Mouse (Mus musculus): Measurements from ENCODE around the gene Gm4969. TPM values are rescaled to one million over a fixed set of nuclear protein-coding genes. Genes with fewer than 3 reads are reported as not detected.
A peak's percentile ranks its signal among the peaks of the same experiment; 100 is the strongest.
"Not testable (repeated sequence)": the region's sequence is repeated elsewhere in the genome, so short reads cannot be mapped to it uniquely, and the experiment has no call there.

Gene Gm4969
- polyA plus RNA-seq, 1 experiment from 2014 or later = 6.7 TPM

DNA sequence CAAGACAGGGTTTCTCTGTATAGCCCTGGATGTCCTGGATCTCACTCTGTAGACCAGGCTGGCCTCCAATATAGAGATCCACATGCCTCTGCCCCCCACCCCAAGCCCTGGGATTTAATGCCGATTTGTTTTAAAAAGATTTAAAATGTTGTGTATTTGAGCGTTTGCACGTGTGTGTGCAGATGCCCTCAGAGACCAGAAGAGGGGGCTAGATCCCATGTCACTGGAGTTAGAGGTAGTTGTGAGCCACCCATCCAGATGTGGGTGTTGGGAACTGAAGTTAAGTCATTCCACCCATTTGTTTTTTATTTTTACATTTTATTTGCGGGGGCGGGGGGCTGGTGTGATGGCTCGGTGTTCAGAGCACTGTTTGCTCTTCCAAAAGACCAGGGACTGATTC lies 43.7 kb downstream of the Gm4969 start:
- no peak for ATAC-seq (ENCODE audit: low FRiP score)
- peaks cover 16% of the 10 kb centered on the region for H3K36me3 ChIP-seq (replicated peaks; ENCODE audit: control insufficient read depth, insufficient read depth)
- 96% methylated on average over 6 of the region's 6 CpGs for WGBS

DNA sequence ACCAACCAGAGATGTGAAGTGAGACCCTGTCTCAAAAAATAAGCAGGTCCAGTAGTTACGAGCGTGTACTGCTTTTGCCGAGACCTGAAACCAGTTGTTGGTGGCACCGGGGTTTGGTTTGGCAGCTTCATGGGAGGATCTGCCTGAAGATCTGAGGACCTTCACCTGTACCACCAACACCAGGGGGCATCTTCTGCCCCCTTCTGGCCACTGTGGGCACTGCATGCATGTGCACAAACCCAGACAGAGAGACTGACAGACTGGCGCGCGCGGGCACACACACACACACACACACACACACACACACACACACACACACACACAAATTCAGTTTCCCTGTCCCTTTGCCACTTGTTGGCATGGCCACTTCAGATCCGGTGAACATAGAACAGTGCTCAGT lies 44.7 kb downstream of the Gm4969 start:
- H3K27ac ChIP-seq = no peak overlapping the region
- no peaks in the 10 kb centered on the region for H3K9me3 ChIP-seq (ENCODE audit: control insufficient read depth, low read length)
- ATAC-seq (ENCODE audit: low FRiP score) (no peak), DNase-seq (ENCODE audit: low spot score) (no peak)
- H3K4me3 ChIP-seq (replicated peaks; ENCODE audit: low read length) = no peak overlapping the region
- H3K4me2 ChIP-seq (replicated peaks) = no peak overlapping the region
- peaks cover 7% of the 10 kb centered on the region for H3K36me3 ChIP-seq (replicated peaks; ENCODE audit: control insufficient read depth, insufficient read depth)
- 80% methylated on average over 9 of the region's 9 CpGs for WGBS
- H3K27me3 ChIP-seq (ENCODE audit: control insufficient read depth, insufficient read depth, low read length) = no peaks in the 10 kb centered on the region
- H3K4me1 ChIP-seq (replicated peaks; ENCODE audit: control insufficient read depth, insufficient read depth, low read length) = peaks cover 22% of the 10 kb centered on the region
- no peak overlapping the region for H3K9ac ChIP-seq

More for the DNA sequence above, 43.7 kb downstream of the Gm4969 start:
- Histone ChIP-seq H3K4me1 (replicated peaks; ENCODE audit: control insufficient read depth, insufficient read depth, low read length) (peaks cover 22% of the 10 kb centered on the region), H3K9me3 (ENCODE audit: control insufficient read depth, low read length) (no peaks in the 10 kb centered on the region), H3K27me3 (ENCODE audit: control insufficient read depth, insufficient read depth, low read length) (no peaks in the 10 kb centered on the region), H3K9ac (no peak overlapping the region), H3K27ac (no peak overlapping the region), H3K4me3 (replicated peaks; ENCODE audit: low read length) (no peak overlapping the region), H3K4me2 (replicated peaks) (no peak overlapping the region)
- no peak for DNase-seq (ENCODE audit: low spot score)

DNA sequence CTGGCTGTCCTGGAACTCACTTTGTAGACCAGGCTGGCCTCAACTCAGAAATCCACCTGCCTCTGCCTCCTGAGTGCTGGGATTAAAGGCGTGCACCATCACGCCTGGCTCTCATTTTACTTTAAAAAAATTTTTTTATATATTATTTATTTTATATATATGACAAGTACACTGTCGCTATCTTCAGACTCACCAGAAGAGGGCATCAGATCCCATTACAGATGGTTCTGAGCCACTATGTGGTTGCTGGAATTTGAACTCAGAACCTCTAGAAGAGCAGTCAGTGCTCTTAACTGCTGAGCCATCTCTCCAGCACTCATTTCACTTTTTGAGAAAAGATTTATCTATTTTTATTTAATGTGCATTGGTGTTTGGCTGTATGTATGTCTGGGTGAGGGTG lies 47.1 kb downstream of the Gm4969 start:
- H3K36me3 ChIP-seq (replicated peaks; ENCODE audit: control insufficient read depth, insufficient read depth); H3K27ac ChIP-seq; ATAC-seq (ENCODE audit: low FRiP score); H3K4me2 ChIP-seq (replicated peaks); H3K4me1 ChIP-seq (replicated peaks; ENCODE audit: control insufficient read depth, insufficient read depth, low read length); H3K4me3 ChIP-seq (replicated peaks; ENCODE audit: low read length); H3K9me3 ChIP-seq (ENCODE audit: control insufficient read depth, low read length); H3K9ac ChIP-seq; DNase-seq (ENCODE audit: low spot score): not testable (repeated sequence)
- H3K27me3 ChIP-seq (ENCODE audit: control insufficient read depth, insufficient read depth, low read length) = peaks cover 14% of the 10 kb centered on the region
- whole genome bisulfite sequencing = 61% methylated on average over 3 of the region's 3 CpGs

DNA sequence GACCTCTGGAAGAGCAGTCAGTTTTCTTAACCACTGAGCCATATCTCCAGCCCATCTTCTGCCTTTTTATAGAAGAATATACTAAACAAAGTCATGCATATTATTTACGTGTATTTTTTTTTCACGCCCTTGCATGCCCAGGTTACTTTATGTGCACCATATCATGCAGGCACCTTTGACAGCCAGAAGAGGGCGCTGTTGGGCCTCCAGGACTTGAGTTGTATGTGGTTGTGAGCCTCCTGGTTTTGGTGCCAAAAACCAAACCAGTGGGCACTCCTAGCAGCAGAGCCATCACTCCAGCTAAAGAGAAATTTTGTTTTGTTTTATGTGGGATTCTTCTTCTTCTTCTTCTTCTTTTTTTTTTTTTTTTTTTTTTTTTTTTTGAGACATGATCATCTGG lies 48.7 kb downstream of the Gm4969 start:
- Histone ChIP-seq H3K4me1 (replicated peaks; ENCODE audit: control insufficient read depth, insufficient read depth, low read length) (no peaks in the 10 kb centered on the region), H3K36me3 (replicated peaks; ENCODE audit: control insufficient read depth, insufficient read depth) (no peaks in the 10 kb centered on the region), H3K9me3 (ENCODE audit: control insufficient read depth, low read length) (no peaks in the 10 kb centered on the region), H3K9ac (no peak overlapping the region), H3K4me2 (replicated peaks) (no peak overlapping the region), H3K27me3 (ENCODE audit: control insufficient read depth, insufficient read depth, low read length) (peaks cover 30% of the 10 kb centered on the region), H3K27ac (no peak overlapping the region), H3K4me3 (replicated peaks; ENCODE audit: low read length) (no peak overlapping the region)
- DNase-seq (ENCODE audit: low spot score) = no peak
- 52% methylated on average over 3 of the region's 3 CpGs for WGBS
- no peak for ATAC-seq (ENCODE audit: low FRiP score)

DNA sequence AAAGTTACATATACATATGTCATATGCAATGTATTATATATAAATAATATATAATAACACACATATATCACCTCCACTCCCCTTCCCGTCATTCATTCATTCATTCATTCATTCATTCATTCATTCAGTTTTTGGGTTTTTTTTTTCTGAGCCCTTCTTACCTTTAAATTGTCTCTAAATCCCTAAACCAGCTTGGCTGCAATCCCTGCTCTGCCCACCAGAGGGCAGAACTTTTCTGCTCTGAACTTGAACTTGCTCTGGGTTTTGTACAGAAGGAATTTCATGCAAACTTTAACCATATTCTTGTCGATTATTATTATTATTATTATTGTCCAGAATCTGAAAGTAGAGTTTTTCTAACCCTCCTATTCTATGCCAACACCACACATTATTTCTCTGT lies 49.5 kb downstream of the Gm4969 start:
- Histone ChIP-seq H3K4me2 (replicated peaks) (no peak overlapping the region), H3K27me3 (ENCODE audit: control insufficient read depth, insufficient read depth, low read length) (peaks cover 31% of the 10 kb centered on the region), H3K27ac (no peak overlapping the region), H3K36me3 (replicated peaks; ENCODE audit: control insufficient read depth, insufficient read depth) (no peaks in the 10 kb centered on the region), H3K9ac (no peak overlapping the region), H3K4me1 (replicated peaks; ENCODE audit: control insufficient read depth, insufficient read depth, low read length) (no peaks in the 10 kb centered on the region), H3K9me3 (ENCODE audit: control insufficient read depth, low read length) (no peaks in the 10 kb centered on the region), H3K4me3 (replicated peaks; ENCODE audit: low read length) (no peak overlapping the region)
- 9% methylated on average over 2 of the region's 2 CpGs for WGBS
- DNase-seq (ENCODE audit: low spot score) (peak; percentile 88), ATAC-seq (ENCODE audit: low FRiP score) (no peak)

DNA sequence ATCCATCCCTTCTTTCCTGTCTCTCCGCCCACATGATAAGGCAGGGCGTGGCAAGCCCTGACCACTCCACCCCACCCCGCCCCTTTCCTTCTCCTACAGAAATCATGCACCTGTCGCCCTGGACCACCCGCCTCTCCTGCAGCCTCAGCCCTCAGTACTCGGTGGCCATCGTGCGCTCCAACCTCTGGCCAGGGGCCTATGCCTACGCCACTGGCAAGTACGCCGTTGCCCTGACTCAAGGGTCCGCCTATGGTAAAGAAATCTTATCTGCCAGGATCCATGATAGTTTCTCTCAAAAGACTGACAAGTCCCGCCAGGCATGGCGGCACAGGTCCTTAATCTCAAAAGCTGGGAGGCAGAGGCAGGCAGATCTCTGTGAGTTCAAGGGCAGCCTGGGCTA lies 50.2 kb downstream of the Gm4969 start:
- H3K9ac ChIP-seq = no peak overlapping the region
- H3K4me3 ChIP-seq (replicated peaks; ENCODE audit: low read length) = no peak overlapping the region
- no peaks in the 10 kb centered on the region for H3K36me3 ChIP-seq (replicated peaks; ENCODE audit: control insufficient read depth, insufficient read depth)
- no peak for DNase-seq (ENCODE audit: low spot score)
- no peak overlapping the region for H3K4me2 ChIP-seq (replicated peaks)
- no peak overlapping the region for H3K27ac ChIP-seq
- ATAC-seq (ENCODE audit: low FRiP score) = no peak
- H3K9me3 ChIP-seq (ENCODE audit: control insufficient read depth, low read length) = no peaks in the 10 kb centered on the region
- H3K27me3 ChIP-seq (ENCODE audit: control insufficient read depth, insufficient read depth, low read length) = peaks cover 31% of the 10 kb centered on the region
- 73% methylated on average over 14 of the region's 14 CpGs for WGBS
- H3K4me1 ChIP-seq (replicated peaks; ENCODE audit: control insufficient read depth, insufficient read depth, low read length) = no peaks in the 10 kb centered on the region

DNA sequence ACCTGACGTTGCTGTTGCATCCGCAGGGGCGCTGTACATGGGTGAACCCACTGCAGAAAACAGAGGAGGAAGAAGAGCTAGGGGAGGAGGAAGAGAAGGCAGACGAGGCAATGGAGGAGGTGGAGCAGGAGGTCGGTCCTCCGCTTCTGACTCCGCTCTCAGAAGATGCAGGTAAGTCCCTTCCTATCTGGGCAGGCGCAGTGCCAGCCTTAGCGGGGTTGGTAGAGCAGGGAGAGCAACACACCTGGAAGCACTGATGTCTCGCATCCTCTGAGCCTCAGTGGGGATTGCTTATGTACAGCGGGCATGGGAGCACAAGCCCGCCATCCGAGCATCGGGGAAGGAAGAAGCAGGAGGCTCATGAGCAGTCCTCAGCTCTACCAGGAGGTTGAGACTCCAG lies 51.1 kb downstream of the Gm4969 start:
- ATAC-seq (ENCODE audit: low FRiP score) (no peak), DNase-seq (ENCODE audit: low spot score) (no peak)
- Histone ChIP-seq H3K4me2 (replicated peaks) (no peak overlapping the region), H3K9me3 (ENCODE audit: control insufficient read depth, low read length) (no peaks in the 10 kb centered on the region), H3K36me3 (replicated peaks; ENCODE audit: control insufficient read depth, insufficient read depth) (no peaks in the 10 kb centered on the region), H3K27me3 (ENCODE audit: control insufficient read depth, insufficient read depth, low read length) (peaks cover 31% of the 10 kb centered on the region), H3K4me3 (replicated peaks; ENCODE audit: low read length) (no peak overlapping the region), H3K27ac (no peak overlapping the region), H3K4me1 (replicated peaks; ENCODE audit: control insufficient read depth, insufficient read depth, low read length) (no peaks in the 10 kb centered on the region), H3K9ac (no peak overlapping the region)
- 49% methylated on average over 14 of the region's 14 CpGs for WGBS

DNA sequence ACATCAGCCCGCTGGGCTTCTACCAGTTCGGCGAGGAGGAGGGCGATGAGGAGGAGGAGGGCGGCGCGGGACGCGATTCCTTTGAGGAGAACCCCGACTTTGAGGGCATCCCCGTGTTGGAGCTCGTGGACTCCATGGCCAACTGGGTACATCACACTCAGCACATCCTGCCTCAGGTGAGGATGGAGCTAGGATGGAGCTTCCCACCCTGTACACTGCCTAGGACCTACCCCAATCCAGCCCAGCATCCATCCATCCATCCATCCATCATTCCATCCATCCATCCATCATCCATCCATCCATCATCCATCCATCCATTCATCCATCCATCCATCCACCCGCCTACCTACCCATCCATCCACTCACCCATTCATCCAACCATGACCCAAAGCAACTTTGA lies 52.3 kb downstream of the Gm4969 start:
- H3K27ac ChIP-seq = no peak overlapping the region
- H3K27me3 ChIP-seq (ENCODE audit: control insufficient read depth, insufficient read depth, low read length) = peaks cover 31% of the 10 kb centered on the region
- no peak overlapping the region for H3K9ac ChIP-seq
- peak overlapping the region; percentile 7; the same call in 1 of the 2 replicates for H3K4me3 ChIP-seq (replicated peaks; ENCODE audit: low read length)
- H3K4me1 ChIP-seq (replicated peaks; ENCODE audit: control insufficient read depth, insufficient read depth, low read length) = no peaks in the 10 kb centered on the region
- 51% methylated on average over 11 of the region's 13 CpGs for WGBS
- H3K36me3 ChIP-seq (replicated peaks; ENCODE audit: control insufficient read depth, insufficient read depth) = no peaks in the 10 kb centered on the region
- DNase-seq (ENCODE audit: low spot score) (no peak), ATAC-seq (ENCODE audit: low FRiP score) (no peak)
- H3K4me2 ChIP-seq (replicated peaks) = peak overlapping the region; percentile 31
- H3K9me3 ChIP-seq (ENCODE audit: control insufficient read depth, low read length) = no peaks in the 10 kb centered on the region

DNA sequence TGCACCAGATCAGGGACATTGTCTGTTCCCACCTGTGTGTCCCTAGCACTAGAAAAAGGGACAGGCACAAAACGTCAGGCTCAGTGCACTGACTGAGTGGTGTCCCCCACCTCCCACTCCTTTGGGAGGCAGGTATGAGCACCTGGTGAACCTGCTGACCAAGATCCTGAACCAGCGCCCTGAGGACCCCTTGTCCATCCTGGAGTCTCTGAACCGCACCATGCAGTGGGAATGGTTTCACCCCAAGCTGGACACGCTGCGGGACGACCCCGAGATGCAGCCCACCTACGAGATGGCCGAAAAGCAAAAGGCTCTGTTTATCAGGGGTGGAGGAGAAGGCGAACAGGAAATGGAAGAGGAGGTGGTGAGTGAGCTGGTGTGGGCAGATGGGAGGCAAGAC lies 60.8 kb downstream of the Gm4969 start:
- no peaks in the 10 kb centered on the region for H3K9me3 ChIP-seq (ENCODE audit: control insufficient read depth, low read length)
- H3K4me3 ChIP-seq (replicated peaks; ENCODE audit: low read length) = no peak overlapping the region
- no peak overlapping the region for H3K27ac ChIP-seq
- no peaks in the 10 kb centered on the region for H3K27me3 ChIP-seq (ENCODE audit: control insufficient read depth, insufficient read depth, low read length)
- ATAC-seq (ENCODE audit: low FRiP score) (no peak), DNase-seq (ENCODE audit: low spot score) (no peak)
- no peaks in the 10 kb centered on the region for H3K4me1 ChIP-seq (replicated peaks; ENCODE audit: control insufficient read depth, insufficient read depth, low read length)
- no peak overlapping the region for H3K9ac ChIP-seq
- H3K36me3 ChIP-seq (replicated peaks; ENCODE audit: control insufficient read depth, insufficient read depth) = peaks cover 4% of the 10 kb centered on the region; the same call in 1 of the 2 replicates
- no peak overlapping the region for H3K4me2 ChIP-seq (replicated peaks)
- 91% methylated on average over 10 of the region's 10 CpGs for WGBS

DNA sequence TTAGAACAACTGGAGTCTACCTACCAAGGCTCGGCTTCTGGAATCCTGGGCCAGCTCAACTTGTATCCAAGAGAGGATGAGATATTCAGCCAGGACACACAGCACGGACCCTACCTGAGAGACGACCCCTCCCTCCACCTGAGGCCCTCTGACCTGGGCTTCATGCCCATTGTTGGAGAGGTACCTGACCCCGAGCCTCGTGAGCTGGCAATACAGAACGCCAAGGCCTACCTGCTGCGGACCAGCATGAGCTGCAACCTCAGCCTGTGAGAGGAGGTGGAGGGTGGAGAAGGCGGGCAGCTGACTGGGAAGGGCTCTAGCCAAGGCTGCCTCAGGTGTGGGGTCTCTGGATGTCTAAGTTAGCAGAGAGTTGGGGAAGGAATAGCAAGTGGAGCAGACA lies 63.1 kb downstream of the Gm4969 start:
- ATAC-seq (ENCODE audit: low FRiP score) = no peak
- WGBS = 93% methylated on average over 8 of the region's 8 CpGs

More for the DNA sequence above, 63.1 kb downstream of the Gm4969 start:
- Histone ChIP-seq H3K4me2 (replicated peaks) (no peak overlapping the region), H3K4me1 (replicated peaks; ENCODE audit: control insufficient read depth, insufficient read depth, low read length) (no peaks in the 10 kb centered on the region), H3K36me3 (replicated peaks; ENCODE audit: control insufficient read depth, insufficient read depth) (peaks cover 26% of the 10 kb centered on the region), H3K9ac (no peak overlapping the region), H3K27me3 (ENCODE audit: control insufficient read depth, insufficient read depth, low read length) (no peaks in the 10 kb centered on the region), H3K27ac (no peak overlapping the region), H3K9me3 (ENCODE audit: control insufficient read depth, low read length) (no peaks in the 10 kb centered on the region), H3K4me3 (replicated peaks; ENCODE audit: low read length) (no peak overlapping the region)
- DNase-seq (ENCODE audit: low spot score) = no peak
